Mouse (Mus musculus): ENCODE data around the gene Plxna3.
A peak's percentile ranks its signal among the peaks of the same experiment; 100 is the strongest.

Gene Plxna3

DNA sequence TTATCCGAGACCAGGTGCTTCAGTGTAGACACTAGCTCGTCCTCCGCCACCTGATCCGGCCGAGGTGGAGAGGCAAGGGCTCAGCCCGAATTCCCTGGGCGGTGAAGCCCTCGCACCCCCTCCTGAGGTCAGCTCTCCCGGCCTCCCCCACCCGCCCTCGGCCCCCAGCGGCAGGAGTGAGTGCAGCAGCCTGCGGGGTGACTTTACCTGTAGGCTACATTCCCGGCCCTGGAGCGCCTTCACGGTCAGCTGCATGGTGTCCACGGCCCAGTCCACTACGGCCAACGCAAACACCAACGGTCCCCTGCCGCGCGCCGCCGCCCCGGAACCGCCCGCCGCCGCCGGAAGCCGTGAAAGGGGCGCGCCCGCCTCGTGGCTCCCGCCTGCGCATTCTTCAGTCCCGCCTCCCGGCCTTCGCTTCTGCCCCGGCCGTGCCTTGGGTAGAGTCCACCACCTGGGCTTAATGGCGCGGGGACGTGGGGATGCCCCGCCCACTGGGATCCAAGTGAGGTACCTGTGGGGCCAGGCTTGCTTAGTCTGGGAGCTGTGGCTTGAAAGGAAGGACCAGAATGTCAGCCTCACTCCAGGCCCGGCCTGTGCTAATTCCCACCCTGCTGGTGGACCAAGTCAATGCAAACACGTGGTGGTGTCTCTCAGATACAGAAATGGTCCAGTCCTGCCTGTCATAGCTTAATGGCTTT, 39.5 kb downstream of the Plxna3 start:
- DNase-seq (ENCODE audit: low spot score in 2 of 2): peak; percentile 67 to 68

DNA sequence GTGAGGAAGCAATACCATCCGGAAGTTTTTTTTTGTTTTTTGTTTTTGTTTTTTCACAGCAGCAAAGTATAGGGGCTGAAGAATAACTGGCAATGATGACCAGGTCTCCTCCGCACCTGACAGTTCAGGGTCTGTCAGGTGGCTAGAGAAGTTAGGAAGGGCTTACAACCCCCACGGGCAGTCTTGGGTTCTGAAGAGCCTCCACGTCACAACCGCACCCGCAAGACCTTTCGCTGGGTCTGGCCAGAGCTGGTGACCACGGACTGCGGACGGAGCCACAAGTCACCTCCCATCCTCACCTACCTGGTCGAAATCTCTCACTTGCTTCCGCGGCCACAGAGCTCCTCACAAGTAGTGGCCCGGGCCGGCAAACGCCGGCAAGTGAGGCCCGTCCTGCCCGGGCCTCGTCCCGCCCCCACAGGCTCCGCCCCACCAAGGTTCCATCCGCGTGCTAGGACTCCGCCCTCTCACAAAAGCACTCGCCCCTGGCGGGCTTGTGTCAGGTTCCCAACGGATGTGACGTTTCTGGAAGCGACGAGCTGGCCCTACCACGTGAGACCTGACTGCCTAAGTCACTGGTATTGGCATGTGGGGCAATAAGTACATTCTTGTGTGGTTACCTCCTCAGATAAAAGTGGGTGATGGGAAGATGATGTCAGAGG, 44.2 kb downstream of the Plxna3 start, which contains the start of the genes Ubl4a and Slc10a3:
Gene Ubl4a, minus strand, starts transcription at position 331 of the 662 bp plus-strand sequence.
Gene Slc10a3, minus strand, starts transcription at position 462 of the 662 bp plus-strand sequence.
- peak; percentile 89 to 90 for DNase-seq (ENCODE audit: low spot score in 2 of 2)

DNA sequence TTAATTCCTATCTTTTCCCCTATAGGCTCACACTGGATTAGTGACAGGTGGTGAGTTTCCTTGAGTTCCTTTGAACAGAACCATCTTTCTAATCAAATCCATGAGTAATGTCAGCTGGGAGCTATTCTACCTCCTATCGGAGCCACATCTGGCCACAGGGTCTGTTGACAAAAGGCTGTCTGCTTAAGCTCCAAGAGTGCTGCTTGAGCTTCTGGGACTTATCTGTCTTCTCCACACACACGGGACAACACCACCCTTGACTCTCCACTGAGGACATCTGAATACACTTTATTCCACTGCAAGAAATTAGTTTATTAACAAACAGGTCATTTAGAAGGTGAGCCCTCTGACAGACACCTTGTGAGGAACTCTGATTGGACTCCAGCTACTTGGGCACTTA, 55.6 kb downstream of the Plxna3 start:
- peak in 1 of 2 experiments; percentile 5 for DNase-seq (ENCODE audit: low spot score in 2 of 2)

DNA sequence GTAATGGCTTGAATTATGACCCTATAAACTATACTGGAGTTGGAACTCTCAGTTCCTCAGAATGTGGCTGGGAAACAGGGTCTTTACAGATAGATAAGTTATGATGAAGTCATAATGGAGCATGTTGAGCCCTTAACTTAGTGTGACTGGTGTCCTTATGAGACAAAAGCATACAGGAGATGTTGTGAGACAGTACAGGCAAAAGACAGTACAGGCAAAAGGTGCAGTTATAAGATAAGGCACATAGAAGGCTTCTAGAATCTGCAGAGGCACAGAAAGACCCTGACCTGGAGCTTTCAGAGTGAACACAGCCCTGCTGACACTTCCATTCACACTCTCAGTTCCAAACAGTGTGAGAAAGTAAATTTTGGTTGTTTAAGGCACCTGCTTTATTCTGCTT, 59.3 kb downstream of the Plxna3 start:
- DNase-seq (ENCODE audit: low spot score in 2 of 2): no peak

DNA sequence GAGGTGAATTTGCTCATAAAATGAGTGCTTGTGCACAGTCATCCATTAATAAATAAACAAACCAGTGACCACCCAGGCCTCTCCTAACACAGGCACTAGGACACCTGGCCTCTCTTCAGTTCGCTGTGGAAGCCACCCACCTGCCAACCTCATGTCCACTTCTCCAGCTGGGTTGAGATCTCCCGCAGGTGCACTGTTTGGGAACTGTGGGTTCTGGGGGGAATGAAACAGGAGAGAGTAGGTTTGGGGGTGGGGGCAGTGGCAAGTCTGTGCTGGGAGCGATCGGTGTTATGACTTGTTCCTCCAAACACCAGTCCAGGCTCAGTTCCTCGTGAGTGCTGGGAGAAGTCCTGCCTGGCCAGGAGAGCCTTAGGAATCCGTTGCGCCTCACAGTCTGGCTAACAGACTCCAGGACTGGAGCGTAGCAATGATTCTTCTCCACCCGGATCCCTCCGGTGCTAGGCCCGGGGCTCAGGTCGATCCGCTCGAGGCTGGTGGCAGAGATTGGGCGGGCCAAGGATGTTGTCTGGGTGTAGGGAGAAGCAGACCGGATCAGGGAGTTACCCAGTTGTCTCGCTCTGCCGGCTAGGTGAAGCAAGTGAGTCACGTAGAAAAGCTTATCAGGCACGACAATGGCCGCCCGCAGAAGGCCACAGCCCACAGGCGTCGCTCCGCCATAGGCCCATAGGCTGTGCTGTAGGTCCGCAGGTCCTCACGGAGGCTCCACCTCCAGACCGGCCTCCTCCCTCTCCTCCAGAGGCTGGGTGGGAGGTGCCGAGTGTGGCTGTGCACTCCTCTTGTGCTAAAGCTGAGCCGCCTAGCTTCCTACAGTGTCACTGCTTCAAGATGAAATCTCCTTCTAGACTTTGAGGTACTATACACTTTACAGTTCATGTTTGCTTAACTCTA, 63.9 kb downstream of the Plxna3 start, which contains the start of the genes Fam3a and Ikbkg:
Gene Fam3a, minus strand, starts transcription at position 738 of the 909 bp plus-strand sequence.
Gene Ikbkg, plus strand, starts transcription at position 756 of the 909 bp plus-strand sequence.
- DNase-seq (ENCODE audit: low spot score in 2 of 2): peak; percentile 88 to 90
